Mouse (Mus musculus) lung, adult 2 months (tissue): ENCODE results near the gene Ftl1. TPM values are rescaled to one million over a fixed set of nuclear protein-coding genes. Genes with fewer than 3 reads are reported as not detected.
A peak's percentile ranks its signal among the peaks of the same experiment; 100 is the strongest.

Experiments
- DNase-seq: peaks from one replicate; pipeline ENCODE4 v3.0.0; 2022
- H3K4me1 ChIP-seq: fragments of 200-500 bp; 2 replicates; pipeline ENCODE4 v1.6.1; 2011; ENCODE audit warnings: low read length; ENCODE audit not compliant: control insufficient read depth, insufficient read depth
- H3K4me3 ChIP-seq: fragments of 200-500 bp; replicated peaks from 2 replicates; pipeline ENCODE3; 2011; ENCODE audit warnings: low read depth, mild to moderate bottlenecking, control low read depth, low read length; ENCODE audit errors: extremely low read depth
- CTCF ChIP-seq: fragments of 200-500 bp; IDR thresholded peaks from 2 replicates; pipeline ENCODE4 v1.5.1; 2011; ENCODE audit warnings: mild to moderate bottlenecking, low read length, control low read depth; ENCODE audit not compliant: insufficient read depth
- POLR2A ChIP-seq: fragments of 200-500 bp; IDR thresholded peaks from 2 replicates; pipeline ENCODE4 v1.6.1; 2011; ENCODE audit warnings: low read depth, mild to moderate bottlenecking, control low read depth, low read length, borderline replicate concordance; ENCODE audit errors: extremely low read depth
- WGBS: fragments of 180-500 bp; shearing (Covaris S2); methylation state at CpG from one replicate; pipeline ENCODE4 v1.1.7; 2018; 5-methylcytosine and 5-hydroxymethylcytosine counted together
- polyA plus RNA-seq: library from polyadenylated mRNA; depleted of rRNA; stranded (reverse); fragments of >200 nt; gene quantifications from 2 replicates; pipeline ENCODE4 v1.2.3, GENCODE M21; 2012

Ftl1 gene
- polyA plus RNA-seq, 1 experiment: 2,878 TPM

GRCm38 (mm10) chr7:45456721-45457203 is 2.9 kb downstream of the Ftl1 start:
- no peak for DNase-seq
- TF ChIP-seq POLR2A (no peak), CTCF (no peak)
- Histone ChIP-seq H3K4me3 (no peak overlapping the region), H3K4me1 (peaks cover 6% of the 10 kb centered on the region)
- 35% methylated on average over 9 of the region's 9 CpGs for WGBS

- DNase-seq: no peak
- TF ChIP-seq POLR2A: 0 out of 2 replicates have a peak, but pooled peaks have one; percentile 19
- no peak for TF ChIP-seq CTCF
- H3K4me3 ChIP-seq: no peak overlapping the region
- peaks cover 6% of the 10 kb centered on the region for H3K4me1 ChIP-seq
- WGBS: 74% methylated on average over 13 of the region's 13 CpGs
Measured at GRCm38 (mm10) chr7:45455932-45456696, 3.6 kb downstream of the Ftl1 start.

GRCm38 (mm10) chr7:45454971-45455370 is 4.7 kb downstream of the Ftl1 start:
- Histone ChIP-seq H3K4me1 (peaks cover 3% of the 10 kb centered on the region; the same call in 1 of the 2 replicates), H3K4me3 (no peak overlapping the region)
- TF ChIP-seq CTCF: no peak
- no peak for TF ChIP-seq POLR2A
- 87% methylated on average over 15 of the region's 15 CpGs for WGBS
- no peak for DNase-seq

GRCm38 (mm10) chr7:45451344-45451982 is 8.2 kb downstream of the Ftl1 start:
- TF ChIP-seq POLR2A: no peak
- TF ChIP-seq CTCF: peak; percentile 76
- 55% methylated on average over 23 of the region's 23 CpGs for WGBS
- DNase-seq: peak; percentile 75

GRCm38 (mm10) chr7:45449974-45450373 is 9.7 kb downstream of the Ftl1 start:
- WGBS: 81% methylated on average over 1 of the region's 1 CpGs
- TF ChIP-seq POLR2A: no peak
- no peak for TF ChIP-seq CTCF

More at GRCm38 (mm10) chr7:45451344-45451982, 8.2 kb downstream of the Ftl1 start:
- Histone ChIP-seq H3K4me3 (no peak overlapping the region), H3K4me1 (no peaks in the 10 kb centered on the region; the same call in 1 of the 2 replicates)

GRCm38 (mm10) chr7:45447325-45447990 is 12.2 kb downstream of the Ftl1 start:
- WGBS: 36% methylated on average over 11 of the region's 11 CpGs
- DNase-seq: no peak

More at GRCm38 (mm10) chr7:45449974-45450373, 9.7 kb downstream of the Ftl1 start:
- H3K4me3 ChIP-seq: no peak overlapping the region
- DNase-seq: no peak
- H3K4me1 ChIP-seq: no peaks in the 10 kb centered on the region; the same call in 1 of the 2 replicates

GRCm38 (mm10) chr7:45446589-45446988 is 13.1 kb downstream of the Ftl1 start:
- Histone ChIP-seq H3K4me1 (no peaks in the 10 kb centered on the region; the same call in 1 of the 2 replicates), H3K4me3 (no peak overlapping the region)
- TF ChIP-seq CTCF (no peak), POLR2A (no peak)
- no peak for DNase-seq

More at GRCm38 (mm10) chr7:45447325-45447990, 12.2 kb downstream of the Ftl1 start:
- no peaks in the 10 kb centered on the region; the same call in 1 of the 2 replicates for H3K4me1 ChIP-seq
- no peak overlapping the region for H3K4me3 ChIP-seq
- TF ChIP-seq CTCF (peak; percentile 53), POLR2A (no peak)

- H3K4me1 ChIP-seq: no peaks in the 10 kb centered on the region; the same call in 1 of the 2 replicates
- TF ChIP-seq POLR2A: no peak
- TF ChIP-seq CTCF: no peak
- H3K4me3 ChIP-seq: no peak overlapping the region
- 78% methylated on average over 22 of the region's 22 CpGs for WGBS
- no peak for DNase-seq
Measured at GRCm38 (mm10) chr7:45443526-45444420, 15.9 kb downstream of the Ftl1 start.
